ENCODE assay signal across 12 mouse cellular contexts in genomic region chr8:127709439-127709838, GRCm38 (mm10).
"Had no signal": no experiment of that assay in that cellular context is flagged by ENCODE, and none has a peak within 500 bp of the region (broad histone marks: within the 10 kb centered on the region; RNA-seq: fewer than 3 reads in every experiment).

No protein-coding gene starts in this region.

- DNase-seq: liver, postnatal 0 days; lung, adult 2 months; lung, postnatal 14 days; lung, postnatal 36 days; right cerebral cortex, postnatal 14 days; spleen, adult 18-20 months; thymus, adult 18-20 months; thymus, postnatal 14 days; thymus, postnatal 36 days had no signal

- ATAC-seq: liver, postnatal 0 days; lung, postnatal 0 days; midbrain, embryonic 13.5 days; midbrain, embryonic 15.5 days had no signal
